Mouse (Mus musculus): ENCODE results near the gene Kctd13. TPM values are rescaled to one million over a fixed set of nuclear protein-coding genes. Genes with fewer than 3 reads are reported as not detected.

Gene Kctd13
- polyA plus RNA-seq, 1 experiment: 17.3 TPM

- 64% methylated on average over 6 of the region's 6 CpGs for WGBS
- no peak overlapping the region for H3K4me3 ChIP-seq (replicated peaks; ENCODE audit: control insufficient read depth, low read depth, low read length)
- TF ChIP-seq CTCF (IDR thresholded peaks at IDR 0.05; ENCODE audit: control insufficient read depth, insufficient read depth, low read length) (no peak), POLR2A (IDR thresholded peaks at IDR 0.05; ENCODE audit: borderline replicate concordance, control insufficient read depth, low read depth, low read length) (no peak)
- H3K4me1 ChIP-seq (ENCODE audit: control insufficient read depth, insufficient read depth, low read length): peaks cover 2% of the 10 kb centered on the region; the same call in 1 of the 2 replicates
- H3K27ac ChIP-seq (ENCODE audit: control insufficient read depth, insufficient read depth, low read depth, low read length, poor library complexity): no peak overlapping the region
These were observed 50.2 kb downstream of the Kctd13 start for GRCm38 (mm10) chr7:126978841-126979240.

- H3K27ac ChIP-seq (ENCODE audit: control insufficient read depth, insufficient read depth, low read depth, low read length, poor library complexity): no peak overlapping the region
- peaks cover 2% of the 10 kb centered on the region; the same call in 1 of the 2 replicates for H3K4me1 ChIP-seq (ENCODE audit: control insufficient read depth, insufficient read depth, low read length)
- TF ChIP-seq CTCF (IDR thresholded peaks at IDR 0.05; ENCODE audit: control insufficient read depth, insufficient read depth, low read length): no peak
- TF ChIP-seq POLR2A (IDR thresholded peaks at IDR 0.05; ENCODE audit: borderline replicate concordance, control insufficient read depth, low read depth, low read length): no peak
- 80% methylated on average over 2 of the region's 2 CpGs for WGBS
- H3K4me3 ChIP-seq (replicated peaks; ENCODE audit: control insufficient read depth, low read depth, low read length): no peak overlapping the region
These were observed 52.9 kb downstream of the Kctd13 start for GRCm38 (mm10) chr7:126981601-126982000.

- peaks cover under 1% of the 10 kb centered on the region; the same call in 1 of the 2 replicates for H3K4me1 ChIP-seq (ENCODE audit: control insufficient read depth, insufficient read depth, low read length)
- no peak overlapping the region for H3K27ac ChIP-seq (ENCODE audit: control insufficient read depth, insufficient read depth, low read depth, low read length, poor library complexity)
- H3K4me3 ChIP-seq (replicated peaks; ENCODE audit: control insufficient read depth, low read depth, low read length): no peak overlapping the region
- WGBS: 56% methylated on average over 4 of the region's 4 CpGs
- no peak for TF ChIP-seq CTCF (IDR thresholded peaks at IDR 0.05; ENCODE audit: control insufficient read depth, insufficient read depth, low read length)
- no peak for TF ChIP-seq POLR2A (IDR thresholded peaks at IDR 0.05; ENCODE audit: borderline replicate concordance, control insufficient read depth, low read depth, low read length)
These were observed 53.4 kb downstream of the Kctd13 start for GRCm38 (mm10) chr7:126982054-126982453.

- 86% methylated on average over 7 of the region's 7 CpGs for WGBS
- Histone ChIP-seq H3K27ac (ENCODE audit: control insufficient read depth, insufficient read depth, low read depth, low read length, poor library complexity) (no peak overlapping the region), H3K4me3 (replicated peaks; ENCODE audit: control insufficient read depth, low read depth, low read length) (no peak overlapping the region), H3K4me1 (ENCODE audit: control insufficient read depth, insufficient read depth, low read length) (no peaks in the 10 kb centered on the region; the same call in 1 of the 2 replicates)
- no peak for TF ChIP-seq CTCF (IDR thresholded peaks at IDR 0.05; ENCODE audit: control insufficient read depth, insufficient read depth, low read length)
- no peak for TF ChIP-seq POLR2A (IDR thresholded peaks at IDR 0.05; ENCODE audit: borderline replicate concordance, control insufficient read depth, low read depth, low read length)
These were observed 54.4 kb downstream of the Kctd13 start for GRCm38 (mm10) chr7:126983113-126983512.

- Histone ChIP-seq H3K27ac (ENCODE audit: control insufficient read depth, insufficient read depth, low read depth, low read length, poor library complexity) (no peak overlapping the region), H3K4me3 (replicated peaks; ENCODE audit: control insufficient read depth, low read depth, low read length) (no peak overlapping the region), H3K4me1 (ENCODE audit: control insufficient read depth, insufficient read depth, low read length) (no peaks in the 10 kb centered on the region; the same call in 1 of the 2 replicates)
- TF ChIP-seq POLR2A (IDR thresholded peaks at IDR 0.05; ENCODE audit: borderline replicate concordance, control insufficient read depth, low read depth, low read length) (no peak), CTCF (IDR thresholded peaks at IDR 0.05; ENCODE audit: control insufficient read depth, insufficient read depth, low read length) (no peak)
- WGBS: 82% methylated on average over 10 of the region's 10 CpGs
These were observed 56.2 kb downstream of the Kctd13 start for GRCm38 (mm10) chr7:126984667-126985444.

GRCm38 (mm10) chr7:126986319-126986718 lies 57.6 kb downstream of the Kctd13 start:
- H3K4me3 ChIP-seq (replicated peaks; ENCODE audit: control insufficient read depth, low read depth, low read length): no peak overlapping the region
- 62% methylated on average over 9 of the region's 9 CpGs for WGBS
- peak; percentile 41; the same call in 1 of the 2 replicates for TF ChIP-seq CTCF (IDR thresholded peaks at IDR 0.05; ENCODE audit: control insufficient read depth, insufficient read depth, low read length)
- no peak for TF ChIP-seq POLR2A (IDR thresholded peaks at IDR 0.05; ENCODE audit: borderline replicate concordance, control insufficient read depth, low read depth, low read length)
- no peaks in the 10 kb centered on the region for H3K4me1 ChIP-seq (ENCODE audit: control insufficient read depth, insufficient read depth, low read length)
- no peak overlapping the region for H3K27ac ChIP-seq (ENCODE audit: control insufficient read depth, insufficient read depth, low read depth, low read length, poor library complexity)

- TF ChIP-seq CTCF (IDR thresholded peaks at IDR 0.05; ENCODE audit: control insufficient read depth, insufficient read depth, low read length) (no peak), POLR2A (IDR thresholded peaks at IDR 0.05; ENCODE audit: borderline replicate concordance, control insufficient read depth, low read depth, low read length) (no peak)
- WGBS: 81% methylated on average over 8 of the region's 8 CpGs
- Histone ChIP-seq H3K4me3 (replicated peaks; ENCODE audit: control insufficient read depth, low read depth, low read length) (no peak overlapping the region), H3K27ac (ENCODE audit: control insufficient read depth, insufficient read depth, low read depth, low read length, poor library complexity) (no peak overlapping the region), H3K4me1 (ENCODE audit: control insufficient read depth, insufficient read depth, low read length) (no peaks in the 10 kb centered on the region)
These were observed 60.1 kb downstream of the Kctd13 start for GRCm38 (mm10) chr7:126988816-126989215.

Other genes starting within 250 kb of the Kctd13 start
- 77.8 and 182 TPM in 2 replicates for gene Bola2, start 233.5 kb upstream of the Kctd13 start, polyA plus RNA-seq (2011; ENCODE audit: insufficient read depth, insufficient read length, low replicate concordance, missing spikeins)
- gene Slx1b, start 233.1 kb upstream of the Kctd13 start, polyA plus RNA-seq (2011; ENCODE audit: insufficient read depth, insufficient read length, low replicate concordance, missing spikeins): 5.0 and 11.1 TPM in 2 replicates
- 370 and 776 TPM in 2 replicates for gene Coro1a, start 221.1 kb upstream of the Kctd13 start, polyA plus RNA-seq (2011; ENCODE audit: insufficient read depth, insufficient read length, low replicate concordance, missing spikeins)
- gene Mapk3, start 169.3 kb upstream of the Kctd13 start, polyA plus RNA-seq (2011; ENCODE audit: insufficient read depth, insufficient read length, low replicate concordance, missing spikeins): 78.4 and 117 TPM in 2 replicates
- gene Gdpd3, start 162.5 kb upstream of the Kctd13 start, polyA plus RNA-seq (2011; ENCODE audit: insufficient read depth, insufficient read length, low replicate concordance, missing spikeins): 20.1 and 40.1 TPM in 2 replicates
- 236 and 411 TPM in 2 replicates for gene Ypel3, start 151.9 kb upstream of the Kctd13 start, polyA plus RNA-seq (2011; ENCODE audit: insufficient read depth, insufficient read length, low replicate concordance, missing spikeins)
- 7.5 and 13.7 TPM in 2 replicates for gene Tbx6, start 147.4 kb upstream of the Kctd13 start, polyA plus RNA-seq (2011; ENCODE audit: insufficient read depth, insufficient read length, low replicate concordance, missing spikeins)
- 90.6 and 130 TPM in 2 replicates for gene Ppp4c, start 136.4 kb upstream of the Kctd13 start, polyA plus RNA-seq (2011; ENCODE audit: insufficient read depth, insufficient read length, low replicate concordance, missing spikeins)
- 1.9 TPM in 1 of 2 replicates, not detected in the other for gene Fam57b, start 131.2 kb upstream of the Kctd13 start, polyA plus RNA-seq (2011; ENCODE audit: insufficient read depth, insufficient read length, low replicate concordance, missing spikeins)
- gene 4930451I11Rik, start 97.2 kb upstream of the Kctd13 start, polyA plus RNA-seq (2011; ENCODE audit: insufficient read depth, insufficient read length, low replicate concordance, missing spikeins): not detected in 2 replicates
- gene Doc2a, start 81.5 kb upstream of the Kctd13 start, polyA plus RNA-seq (2011; ENCODE audit: insufficient read depth, insufficient read length, low replicate concordance, missing spikeins): not detected in 2 replicates
- gene Hirip3, start 66.9 kb upstream of the Kctd13 start, polyA plus RNA-seq (2011; ENCODE audit: insufficient read depth, insufficient read length, low replicate concordance, missing spikeins): 77.2 and 107 TPM in 2 replicates
- gene Ino80e, start 66.5 kb upstream of the Kctd13 start, polyA plus RNA-seq (2011; ENCODE audit: insufficient read depth, insufficient read length, low replicate concordance, missing spikeins): 38.1 and 59.7 TPM in 2 replicates
- 113 and 149 TPM in 2 replicates for gene Taok2, start 44.2 kb upstream of the Kctd13 start, polyA plus RNA-seq (2011; ENCODE audit: insufficient read depth, insufficient read length, low replicate concordance, missing spikeins)
- 39.9 and 76.2 TPM in 2 replicates for gene Tmem219, start 6.0 kb upstream of the Kctd13 start, polyA plus RNA-seq (2011; ENCODE audit: insufficient read depth, insufficient read length, low replicate concordance, missing spikeins)
- gene Asphd1, start 20.7 kb downstream of the Kctd13 start, polyA plus RNA-seq (2011; ENCODE audit: insufficient read depth, insufficient read length, low replicate concordance, missing spikeins): not detected in 2 replicates
- 0.83 and 3.5 TPM in 2 replicates for gene Sez6l2, start 21.7 kb downstream of the Kctd13 start, polyA plus RNA-seq (2011; ENCODE audit: insufficient read depth, insufficient read length, low replicate concordance, missing spikeins)
- gene Cdipt, start 47.0 kb downstream of the Kctd13 start, polyA plus RNA-seq (2011; ENCODE audit: insufficient read depth, insufficient read length, low replicate concordance, missing spikeins): 51.4 and 89.1 TPM in 2 replicates
- 2.3 and 2.4 TPM in 2 replicates for gene Cdiptos, start 47.2 kb downstream of the Kctd13 start, polyA plus RNA-seq (2011; ENCODE audit: insufficient read depth, insufficient read length, low replicate concordance, missing spikeins)
- gene Mvp, start 85.7 kb downstream of the Kctd13 start, polyA plus RNA-seq (2011; ENCODE audit: insufficient read depth, insufficient read length, low replicate concordance, missing spikeins): 6.3 and 15.1 TPM in 2 replicates
- not detected in 2 replicates for gene Pagr1b, start 87.6 kb downstream of the Kctd13 start, polyA plus RNA-seq (2011; ENCODE audit: insufficient read depth, insufficient read length, low replicate concordance, missing spikeins)
- 20.4 TPM in 1 of 2 replicates, not detected in the other for gene Pagr1a, start 88.5 kb downstream of the Kctd13 start, polyA plus RNA-seq (2011; ENCODE audit: insufficient read depth, insufficient read length, low replicate concordance, missing spikeins)
- gene Gm42742, start 92.2 kb downstream of the Kctd13 start, polyA plus RNA-seq (2011; ENCODE audit: insufficient read depth, insufficient read length, low replicate concordance, missing spikeins): 11.2 and 52.5 TPM in 2 replicates
- 5.3 TPM in 1 of 2 replicates, not detected in the other for gene Prrt2, start 92.3 kb downstream of the Kctd13 start, polyA plus RNA-seq (2011; ENCODE audit: insufficient read depth, insufficient read length, low replicate concordance, missing spikeins)
- gene Maz, start 98.2 kb downstream of the Kctd13 start, polyA plus RNA-seq (2011; ENCODE audit: insufficient read depth, insufficient read length, low replicate concordance, missing spikeins): 153 and 314 TPM in 2 replicates
- 114 and 164 TPM in 2 replicates for gene Kif22, start 113.6 kb downstream of the Kctd13 start, polyA plus RNA-seq (2011; ENCODE audit: insufficient read depth, insufficient read length, low replicate concordance, missing spikeins)
- gene Zg16, start 158.4 kb downstream of the Kctd13 start, polyA plus RNA-seq (2011; ENCODE audit: insufficient read depth, insufficient read length, low replicate concordance, missing spikeins): 3.1 TPM in 1 of 2 replicates, not detected in the other
- 13.6 and 36.8 TPM in 2 replicates for gene AI467606, start 162.5 kb downstream of the Kctd13 start, polyA plus RNA-seq (2011; ENCODE audit: insufficient read depth, insufficient read length, low replicate concordance, missing spikeins)
- 1.4 and 10.6 TPM in 2 replicates for gene Qprt, start 193.3 kb downstream of the Kctd13 start, polyA plus RNA-seq (2011; ENCODE audit: insufficient read depth, insufficient read length, low replicate concordance, missing spikeins)
- 29.7 and 49.2 TPM in 2 replicates for gene Spn, start 208.9 kb downstream of the Kctd13 start, polyA plus RNA-seq (2011; ENCODE audit: insufficient read depth, insufficient read length, low replicate concordance, missing spikeins)

Data from bone marrow, adult 2 months (tissue).